Mouse (Mus musculus): ENCODE measurements at regions not wholly inside any gene's neighbourhood (a gene's known extent, or its start where the extent isn't known, plus 50 kb on each side); places are given as distances from the start of the nearest gene placed in this dataset.

DNA sequence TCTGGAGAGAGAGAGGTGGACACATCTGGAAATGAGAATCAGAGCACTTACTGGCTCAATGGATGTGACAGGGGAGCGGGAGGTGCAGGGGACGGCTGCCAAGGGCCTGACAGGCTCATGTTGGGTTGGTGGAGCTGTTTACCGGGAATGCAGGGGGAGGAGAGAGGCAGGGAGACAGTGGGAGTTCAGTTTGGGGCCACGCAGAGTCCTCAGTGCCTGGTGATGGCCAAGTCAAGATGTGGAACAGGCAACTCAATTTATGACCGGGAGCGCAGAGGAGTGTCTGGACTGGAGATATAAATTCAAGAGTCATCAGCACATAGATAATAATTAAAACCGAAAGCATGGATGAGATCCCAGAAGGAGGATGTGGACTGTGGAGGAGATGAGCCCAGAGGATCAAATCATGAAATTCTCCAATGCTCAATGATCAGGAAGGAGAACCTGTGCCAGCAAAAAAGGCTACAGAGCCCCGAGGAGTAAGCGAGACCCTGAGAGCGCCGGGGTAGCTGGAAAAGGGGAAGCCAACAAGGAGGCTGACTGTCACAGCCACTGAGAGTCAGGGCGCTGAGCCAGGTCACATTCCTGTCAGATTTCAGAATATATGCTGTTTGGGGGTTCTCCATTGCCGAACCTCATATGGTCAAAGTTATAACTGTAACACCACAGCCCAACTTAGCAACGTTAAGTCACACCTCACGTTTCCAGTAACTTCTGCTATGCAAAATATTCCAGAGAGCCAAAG is 358.0 kb upstream of the Npvf start:
- no peak for TF ChIP-seq CTCF (IDR thresholded peaks at IDR 0.05; ENCODE audit: control insufficient read depth, insufficient read depth, insufficient replicate concordance, low read depth, low read length)
- TF ChIP-seq POLR2A (IDR thresholded peaks at IDR 0.05; ENCODE audit: control insufficient read depth, low read depth, low read length): no peak
